Mouse (Mus musculus) limb, embryonic 11.5 days (tissue): Measurements from ENCODE around the gene Diablo. TPM values are rescaled to one million over a fixed set of nuclear protein-coding genes. Genes with fewer than 3 reads are reported as not detected.
"Not testable (repeated sequence)": the region's sequence is repeated elsewhere in the genome, so short reads cannot be mapped to it uniquely, and the experiment has no call there.

ENCODE experiments used
- ATAC-seq: fragments of 200-750 bp; cut with Nextera tagmentation; 2 replicates; pipeline ENCODE4 v1.8.0; 2017; ENCODE audit warnings: low read depth; ENCODE audit not compliant: insufficient number of reproducible peaks, low FRiP score, low TSS enrichment
- DNase-seq: peaks from one replicate; pipeline ENCODE4 v3.0.0-alpha.2; 2015; ENCODE audit warnings: low spot score
- H3K27ac ChIP-seq: fragments of 300-500 bp; sonication (generic); replicated peaks from 2 replicates; pipeline ENCODE4 v1.5.1; 2014; ENCODE audit warnings: low read depth, mild to moderate bottlenecking, low read length
- H3K27me3 ChIP-seq: fragments of 300-500 bp; sonication (generic); 2 replicates; pipeline ENCODE4 v1.6.1; 2014; ENCODE audit warnings: mild to moderate bottlenecking, low read length, mixed read lengths; ENCODE audit not compliant: control insufficient read depth, insufficient read depth
- H3K36me3 ChIP-seq: fragments of 300-500 bp; sonication (generic); 2 replicates; pipeline ENCODE4 v1.6.1; 2014; ENCODE audit warnings: mild to moderate bottlenecking, low read length, moderate library complexity, mixed read lengths; ENCODE audit not compliant: control insufficient read depth, insufficient read depth
- H3K4me1 ChIP-seq: fragments of 300-500 bp; sonication (generic); 2 replicates; pipeline ENCODE4 v1.6.1; 2014; ENCODE audit warnings: low read length, mixed read lengths; ENCODE audit not compliant: control insufficient read depth, insufficient read depth
- H3K4me2 ChIP-seq: fragments of 300-500 bp; sonication (generic); 2 replicates; pipeline ENCODE4 v1.6.1; 2014; ENCODE audit warnings: low read depth, mild to moderate bottlenecking, moderate library complexity; ENCODE audit not compliant: severe bottlenecking
- H3K4me3 ChIP-seq: fragments of 300-500 bp; sonication (generic); 2 replicates; pipeline ENCODE4 v1.5.1; 2014; ENCODE audit warnings: low read depth, low read length
- H3K9ac ChIP-seq: fragments of 300-500 bp; sonication (generic); 2 replicates; pipeline ENCODE4 v1.6.1; 2014; ENCODE audit warnings: mild to moderate bottlenecking, low read length
- H3K9me3 ChIP-seq: fragments of 300-500 bp; sonication (generic); 2 replicates; pipeline ENCODE4 v1.6.1; 2016; ENCODE audit warnings: low read length; ENCODE audit not compliant: control insufficient read depth
- WGBS: fragments of 180-500 bp; shearing (Covaris S2); extraction: QIAGEN DNeasy Blood & Tissue Kit; methylation state at CpG from one replicate; pipeline ENCODE4 v1.1.7; 2014; 5-methylcytosine and 5-hydroxymethylcytosine counted together
- polyA plus RNA-seq: library from polyadenylated mRNA; unstranded; fragments of >200 nt; fragmentation: Nextera tagmentation; extraction: Ambion mirVana; gene quantifications from 2 replicates; pipeline ENCODE4 v1.2.1, GENCODE M21; 2014

Gene Diablo
- polyA plus RNA-seq, 1 experiment from 2014 or later, result 124 TPM

GRCm38 (mm10) chr5:123512102-123512501 is 11.9 kb downstream of the Diablo start:
- Histone ChIP-seq H3K9ac (no peak overlapping the region), H3K4me2 (no peak overlapping the region), H3K27ac (no peak overlapping the region), H3K4me3 (no peak overlapping the region), H3K4me1 (no peaks in the 10 kb centered on the region), H3K9me3 (no peaks in the 10 kb centered on the region), H3K36me3 (peaks cover 4% of the 10 kb centered on the region; the same call in 1 of the 2 replicates), H3K27me3 (no peaks in the 10 kb centered on the region)
- DNase-seq (no peak), ATAC-seq (no peak)
- 70% methylated on average over 3 of the region's 3 CpGs for WGBS

- 81% methylated on average over 3 of the region's 3 CpGs for WGBS
- ATAC-seq, H3K4me1 ChIP-seq, H3K36me3 ChIP-seq, H3K4me2 ChIP-seq, H3K4me3 ChIP-seq, H3K27ac ChIP-seq, H3K9me3 ChIP-seq, H3K9ac ChIP-seq, DNase-seq, H3K27me3 ChIP-seq: not testable (repeated sequence)
These were observed 12.6 kb downstream of the Diablo start for GRCm38 (mm10) chr5:123511426-123511825.

- no peak within 1 kb of the TSS for H3K4me2 ChIP-seq
- H3K9ac ChIP-seq, result no peak within 1 kb of the TSS
- H3K4me3 ChIP-seq, result no peak within 1 kb of the TSS; the same call in 1 of the 2 replicates
- H3K36me3 ChIP-seq, result no peaks in the 10 kb centered on the region
- ATAC-seq (no peak), DNase-seq (no peak)
- H3K27ac ChIP-seq, result no peak within 1 kb of the TSS
- H3K4me1 ChIP-seq, result no peaks in the 10 kb centered on the region
- H3K27me3 ChIP-seq, result no peaks in the 10 kb centered on the region
- no peaks in the 10 kb centered on the region for H3K9me3 ChIP-seq
- 93% methylated on average over 5 of the region's 5 CpGs for WGBS
These were observed 13.8 kb downstream of the Diablo start, which contains the start of gene B3gnt4 for GRCm38 (mm10) chr5:123510160-123510559. Gene B3gnt4 (plus strand): TSS chr5:123510460.

- 8% methylated on average over 12 of the region's 12 CpGs for WGBS
These were observed 15.1 kb downstream of the Diablo start for GRCm38 (mm10) chr5:123508921-123509320.

GRCm38 (mm10) chr5:123507936-123508723 is 15.8 kb downstream of the Diablo start:
- no peak overlapping the region for H3K27ac ChIP-seq
- H3K4me1 ChIP-seq, result no peaks in the 10 kb centered on the region
- H3K4me3 ChIP-seq, result peak overlapping the region; percentile 57
- H3K27me3 ChIP-seq, result no peaks in the 10 kb centered on the region
- H3K9ac ChIP-seq, result peak overlapping the region; percentile 54; the same call in 1 of the 2 replicates
- peak overlapping the region; percentile 84 for H3K4me2 ChIP-seq
- ATAC-seq, result peak; percentile 88
- 2% methylated on average over 59 of the region's 59 CpGs for WGBS
- no peaks in the 10 kb centered on the region for H3K36me3 ChIP-seq
- peak; percentile 93 for DNase-seq
- H3K9me3 ChIP-seq, result no peaks in the 10 kb centered on the region

More at GRCm38 (mm10) chr5:123508921-123509320, 15.1 kb downstream of the Diablo start:
- Histone ChIP-seq H3K4me1 (no peaks in the 10 kb centered on the region), H3K4me2 (peak overlapping the region; percentile 84), H3K9ac (peak overlapping the region; percentile 54; the same call in 1 of the 2 replicates), H3K9me3 (no peaks in the 10 kb centered on the region), H3K4me3 (peak overlapping the region; percentile 57), H3K27ac (no peak overlapping the region), H3K27me3 (no peaks in the 10 kb centered on the region), H3K36me3 (no peaks in the 10 kb centered on the region)
- DNase-seq (no peak), ATAC-seq (no peak)

GRCm38 (mm10) chr5:123501973-123502372 is 22.0 kb downstream of the Diablo start:
- no peak overlapping the region for H3K9ac ChIP-seq
- H3K4me1 ChIP-seq, result no peaks in the 10 kb centered on the region; the same call in 1 of the 2 replicates
- no peaks in the 10 kb centered on the region for H3K27me3 ChIP-seq
- DNase-seq (no peak), ATAC-seq (no peak)
- no peak overlapping the region for H3K4me2 ChIP-seq
- H3K4me3 ChIP-seq, result no peak overlapping the region
- H3K9me3 ChIP-seq, result no peaks in the 10 kb centered on the region
- 82% methylated on average over 4 of the region's 4 CpGs for WGBS
- H3K27ac ChIP-seq, result no peak overlapping the region
- no peaks in the 10 kb centered on the region for H3K36me3 ChIP-seq

- H3K27me3 ChIP-seq, result no peaks in the 10 kb centered on the region
- no peaks in the 10 kb centered on the region for H3K9me3 ChIP-seq
- no peak overlapping the region for H3K4me2 ChIP-seq
- no peak for ATAC-seq
- no peak overlapping the region for H3K9ac ChIP-seq
- H3K36me3 ChIP-seq, result no peaks in the 10 kb centered on the region
- no peak overlapping the region for H3K27ac ChIP-seq
- no peak overlapping the region for H3K4me3 ChIP-seq
- WGBS, result 32% methylated on average over 4 of the region's 4 CpGs
- H3K4me1 ChIP-seq, result peaks cover 5% of the 10 kb centered on the region
- DNase-seq, result no peak
These were observed 24.3 kb downstream of the Diablo start for GRCm38 (mm10) chr5:123499717-123500116.

GRCm38 (mm10) chr5:123489935-123490334 is 34.0 kb downstream of the Diablo start:
- Histone ChIP-seq H3K4me1 (peaks cover 11% of the 10 kb centered on the region), H3K27me3 (no peaks in the 10 kb centered on the region), H3K4me3 (no peak overlapping the region), H3K4me2 (no peak overlapping the region), H3K36me3 (no peaks in the 10 kb centered on the region), H3K9ac (no peak overlapping the region), H3K27ac (no peak overlapping the region), H3K9me3 (no peaks in the 10 kb centered on the region)
- DNase-seq (peak; percentile 42), ATAC-seq (no peak)
- WGBS, result 32% methylated on average over 9 of the region's 9 CpGs
